Mouse (Mus musculus) hindlimb bud, embryonic 11.5 days (tissue): ENCODE results near the gene Hnrnpll.
"Not testable (repeated sequence)": the region's sequence is repeated elsewhere in the genome, so short reads cannot be mapped to it uniquely, and the experiment has no call there.

Experiments used
- DNase-seq: peaks from one replicate; pipeline ENCODE4 v3.0.0-alpha.2; 2012; ENCODE audit warnings: low read depth, low spot score; ENCODE audit errors: extremely low spot score

The Hnrnpll gene

DNA sequence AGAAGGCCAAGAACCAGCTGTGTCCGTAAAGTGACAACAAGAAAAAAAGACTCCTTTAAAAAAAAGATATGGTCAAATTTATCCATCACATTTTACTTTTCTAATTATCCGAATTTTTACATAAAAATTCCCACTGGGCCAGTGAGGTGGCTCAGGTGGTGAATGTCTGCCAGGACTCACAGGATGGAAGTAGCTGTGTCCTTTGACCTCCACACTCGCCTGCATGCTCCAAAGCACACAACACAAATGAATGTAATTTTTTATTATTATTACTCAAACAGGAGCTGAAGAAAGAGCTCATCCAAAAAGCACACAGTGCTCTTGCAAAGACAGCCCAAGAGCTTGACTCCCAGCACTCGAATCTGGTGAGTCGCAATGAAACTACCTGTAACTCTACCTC lies 2.0 kb downstream of the Hnrnpll start:
- DNase-seq, result no peak

DNA sequence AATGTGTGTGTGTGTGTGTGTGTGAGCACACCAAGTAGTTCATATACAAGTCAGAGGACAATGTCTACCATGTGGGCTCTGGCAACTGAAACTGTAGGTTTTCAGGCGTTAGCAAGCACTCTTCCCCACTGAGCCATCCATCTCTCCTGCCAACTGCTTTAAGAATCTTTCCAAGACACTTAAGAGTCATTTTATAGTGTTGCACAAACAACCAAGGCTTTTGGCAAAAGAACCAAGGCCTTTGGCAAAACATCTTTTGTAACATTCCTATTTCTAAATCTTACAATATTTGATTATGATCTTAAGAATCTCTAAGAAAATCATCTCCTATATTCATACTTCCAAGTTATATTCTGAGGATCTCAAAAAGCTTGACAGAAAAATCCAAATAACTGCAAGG lies 2.4 kb downstream of the Hnrnpll start:
- no peak for DNase-seq

DNA sequence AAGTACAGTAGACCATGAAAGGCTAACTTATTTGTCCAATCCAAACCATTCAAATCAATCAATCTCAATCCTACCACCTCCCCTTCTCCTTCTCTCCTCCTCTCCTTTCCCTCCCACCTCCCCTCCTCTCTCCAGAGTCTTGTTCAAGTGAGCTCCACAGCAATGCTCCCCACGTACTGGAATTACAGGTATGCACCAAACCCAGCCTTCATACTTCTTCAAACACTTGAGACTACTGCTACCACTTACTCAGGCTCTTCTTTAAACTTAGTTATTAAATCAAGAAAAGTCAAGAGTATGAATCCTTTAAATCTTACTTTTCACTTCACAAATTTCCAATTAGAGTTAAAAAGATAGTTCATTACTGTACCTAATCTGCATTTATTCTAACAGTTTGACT lies 3.6 kb downstream of the Hnrnpll start:
- DNase-seq, result no peak

DNA sequence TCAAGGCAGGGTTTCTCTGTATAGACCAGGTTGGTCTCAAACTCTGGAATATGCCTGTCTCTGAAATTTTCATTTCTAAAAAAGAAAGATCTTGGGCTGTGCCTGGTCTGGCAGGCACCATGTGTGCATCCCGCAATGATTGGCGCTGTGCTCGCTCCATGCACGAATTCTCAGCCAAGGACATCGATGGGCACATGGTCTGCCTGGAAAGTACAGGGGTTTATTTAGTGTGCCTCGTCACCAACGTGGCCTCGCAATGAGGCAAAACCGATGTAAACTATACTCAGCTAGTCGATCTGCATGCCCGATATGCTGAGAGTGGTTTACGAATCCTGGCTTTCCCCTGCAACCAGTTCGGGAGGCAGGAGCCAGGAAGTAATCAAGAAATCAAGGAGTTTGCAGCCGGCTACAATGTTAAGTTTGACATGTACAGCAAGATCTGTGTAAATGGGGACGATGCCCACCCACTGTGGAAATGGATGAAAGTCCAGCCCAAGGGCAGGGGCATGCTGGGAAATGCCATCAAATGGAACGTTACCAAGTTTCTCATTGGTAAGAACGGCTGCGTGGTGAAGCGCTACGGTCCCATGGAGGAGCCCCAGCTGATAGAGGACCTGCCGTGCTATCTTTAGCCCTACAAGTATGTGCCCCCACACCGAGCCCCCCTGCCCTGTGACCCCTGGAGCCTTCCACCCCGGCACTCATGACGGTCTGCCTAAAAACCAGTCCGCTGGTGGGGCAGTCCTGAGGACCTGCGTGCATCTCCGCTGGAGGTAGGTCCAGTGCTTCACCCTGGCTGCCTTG lies 8.0 kb downstream of the Hnrnpll start:
- no peak for DNase-seq

DNA sequence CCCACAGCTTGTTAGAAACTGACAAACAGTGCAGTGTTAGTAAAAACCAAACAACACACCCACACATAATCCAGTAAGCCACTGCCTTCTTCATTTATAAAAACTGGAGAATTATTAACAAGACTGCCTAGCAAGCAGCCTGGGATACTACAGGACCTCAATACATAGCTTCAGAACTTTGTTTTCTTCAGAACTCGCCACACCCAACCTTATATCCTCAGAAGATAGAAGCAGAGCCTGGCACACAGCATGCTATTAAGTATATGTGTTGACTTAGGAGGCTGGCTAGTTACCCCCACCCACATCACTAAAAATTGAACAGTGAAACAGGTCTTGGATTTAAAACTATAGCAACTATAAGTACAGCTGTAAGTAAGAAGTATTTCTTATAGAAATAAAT lies 10.5 kb downstream of the Hnrnpll start:
- no peak for DNase-seq

DNA sequence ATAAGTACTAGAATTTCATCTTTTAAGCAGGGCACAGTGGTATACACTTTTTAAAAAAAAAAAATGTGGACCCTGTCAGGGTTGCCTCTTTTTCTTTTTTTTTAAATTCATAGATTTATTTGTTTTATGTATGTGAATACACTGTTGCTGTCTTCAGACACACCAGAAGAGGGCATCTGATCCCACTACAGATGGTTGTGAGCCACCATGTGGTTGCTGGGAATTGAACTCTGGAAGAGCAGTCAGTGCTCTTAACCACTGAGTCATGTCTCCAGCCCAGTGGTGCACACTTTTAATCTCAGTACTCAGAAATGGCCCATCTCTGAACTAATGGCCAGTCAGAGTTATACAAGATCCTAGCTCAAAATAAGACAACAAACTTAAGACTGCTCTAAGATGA lies 12.8 kb downstream of the Hnrnpll start:
- DNase-seq, result not testable (repeated sequence)

DNA sequence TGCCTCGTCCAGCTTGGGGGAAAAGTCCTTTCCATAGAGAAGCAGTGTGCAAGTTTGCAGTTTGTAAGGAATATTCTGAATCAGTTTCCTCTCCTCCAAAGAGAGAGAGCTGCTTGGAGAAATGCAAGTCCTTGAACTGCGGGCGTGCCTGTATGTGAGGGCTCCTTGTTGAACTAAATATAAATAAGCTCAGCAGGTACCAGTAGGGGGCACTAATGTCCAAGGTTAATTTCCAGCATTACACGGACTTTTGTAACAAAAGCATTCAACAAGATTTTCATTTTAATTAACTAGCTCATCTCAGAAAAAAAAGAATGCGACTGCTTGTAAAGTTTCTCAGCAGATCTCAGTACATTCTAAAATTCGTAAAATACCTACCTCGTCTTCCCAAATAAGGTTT lies 13.9 kb downstream of the Hnrnpll start:
- peak; percentile 67 for DNase-seq

DNA sequence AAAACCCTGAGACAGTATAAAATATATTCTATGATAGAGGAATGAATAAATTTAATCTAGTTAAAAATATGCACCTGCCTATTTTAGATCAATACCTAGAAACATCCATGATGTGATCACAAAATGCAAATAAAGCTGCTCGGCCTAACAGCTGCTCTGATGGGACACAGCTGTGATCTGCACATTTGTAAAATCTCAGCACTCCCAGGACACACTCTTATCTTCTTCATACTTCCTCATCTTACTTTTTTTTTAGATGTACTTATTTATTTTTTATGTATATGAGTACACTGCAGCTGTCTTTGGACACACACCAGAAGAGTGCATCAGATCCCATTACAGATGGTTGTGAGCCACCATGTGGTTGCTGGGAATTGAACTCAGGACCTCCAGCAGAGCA lies 20.4 kb downstream of the Hnrnpll start:
- DNase-seq, result no peak

DNA sequence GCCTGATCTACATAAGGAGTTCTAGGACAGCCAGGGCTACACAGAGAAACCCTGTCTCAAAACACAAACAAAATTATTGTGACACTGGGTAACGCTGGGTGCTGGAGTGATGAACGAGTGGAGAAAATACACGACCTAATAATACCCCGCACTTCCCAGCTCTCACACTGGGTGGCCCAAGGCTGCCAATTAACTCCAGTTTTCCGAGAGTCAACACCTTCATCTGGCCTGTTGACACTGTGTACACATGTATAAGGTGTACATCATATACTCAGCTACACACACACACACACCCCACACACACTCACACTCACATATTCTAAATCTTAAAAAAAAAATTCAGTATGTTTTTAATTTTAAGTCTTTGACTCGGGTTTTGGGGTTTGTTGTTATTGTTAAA lies 33.5 kb downstream of the Hnrnpll start:
- no peak for DNase-seq

DNA sequence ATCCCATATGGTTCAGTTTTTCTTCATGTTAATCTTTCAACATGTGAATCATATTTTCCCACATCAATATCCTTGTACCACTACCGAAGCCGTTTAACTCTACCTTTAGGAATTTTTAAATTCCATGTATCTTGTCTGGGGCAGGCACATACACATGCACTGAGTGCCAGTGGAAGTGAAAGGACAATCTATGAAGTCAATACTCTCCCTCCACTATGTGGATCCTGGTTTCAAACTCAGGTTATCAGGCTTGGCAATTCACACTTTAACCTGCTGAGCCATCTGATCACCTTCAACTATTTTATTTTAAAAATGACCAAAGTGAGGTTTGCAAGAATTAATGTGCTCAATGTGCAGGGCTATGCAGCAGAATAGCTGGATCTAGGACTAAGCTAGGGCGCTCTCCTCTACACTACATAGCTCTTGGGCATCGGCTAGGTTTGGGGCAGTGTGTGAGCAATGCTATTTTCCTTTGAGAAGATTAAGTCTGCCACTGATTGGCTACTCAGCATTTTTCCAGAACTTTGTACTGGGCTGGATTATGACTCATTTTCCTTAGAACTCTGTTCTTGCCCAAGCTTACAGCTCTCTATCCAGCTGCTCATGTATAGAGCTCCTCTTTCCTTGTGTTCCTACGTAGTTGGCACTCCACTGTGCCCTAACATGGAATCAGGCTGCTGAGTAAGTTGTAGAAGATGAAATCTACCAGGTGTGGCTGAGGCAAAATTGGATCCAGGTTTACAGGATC lies 35.8 kb downstream of the Hnrnpll start:
- DNase-seq, result no peak

DNA sequence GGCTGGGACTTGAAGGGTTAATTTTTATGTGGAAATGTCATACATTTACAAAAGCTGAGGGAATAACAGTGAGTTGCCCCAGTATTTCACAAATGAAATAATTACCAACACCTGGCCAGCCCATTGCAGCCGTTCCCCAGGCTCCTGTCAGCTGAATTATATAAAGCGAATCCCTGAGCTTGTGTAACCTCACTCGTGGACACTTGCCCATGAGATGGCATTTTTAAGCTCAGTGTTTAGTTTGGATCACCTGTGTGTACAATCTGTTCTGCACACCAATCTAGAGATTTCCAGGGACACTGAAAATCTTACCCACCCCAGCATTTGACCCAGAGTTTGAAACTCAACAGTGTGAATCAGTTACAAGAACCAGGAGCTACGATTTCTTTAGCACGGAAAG lies 40.0 kb downstream of the Hnrnpll start:
- DNase-seq, result no peak

DNA sequence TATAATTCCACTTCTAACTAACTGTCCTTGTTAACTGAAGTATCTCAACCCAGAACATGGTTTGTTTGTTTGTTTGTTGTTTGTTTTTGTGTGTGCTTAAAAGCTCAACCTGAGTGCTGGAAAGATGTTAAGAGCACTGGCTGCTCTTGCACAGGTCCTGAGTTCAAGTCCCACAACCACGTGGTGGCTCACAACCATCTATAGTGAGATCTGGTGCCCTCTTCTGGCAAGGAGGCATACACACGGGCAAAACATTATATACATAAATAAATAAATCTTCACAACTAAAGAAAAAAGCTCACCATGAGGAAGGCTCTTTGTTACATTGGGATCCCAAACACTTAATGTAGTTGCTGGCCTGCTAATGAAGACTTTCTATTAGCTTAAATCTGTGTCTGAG lies 41.6 kb downstream of the Hnrnpll start:
- no peak for DNase-seq

DNA sequence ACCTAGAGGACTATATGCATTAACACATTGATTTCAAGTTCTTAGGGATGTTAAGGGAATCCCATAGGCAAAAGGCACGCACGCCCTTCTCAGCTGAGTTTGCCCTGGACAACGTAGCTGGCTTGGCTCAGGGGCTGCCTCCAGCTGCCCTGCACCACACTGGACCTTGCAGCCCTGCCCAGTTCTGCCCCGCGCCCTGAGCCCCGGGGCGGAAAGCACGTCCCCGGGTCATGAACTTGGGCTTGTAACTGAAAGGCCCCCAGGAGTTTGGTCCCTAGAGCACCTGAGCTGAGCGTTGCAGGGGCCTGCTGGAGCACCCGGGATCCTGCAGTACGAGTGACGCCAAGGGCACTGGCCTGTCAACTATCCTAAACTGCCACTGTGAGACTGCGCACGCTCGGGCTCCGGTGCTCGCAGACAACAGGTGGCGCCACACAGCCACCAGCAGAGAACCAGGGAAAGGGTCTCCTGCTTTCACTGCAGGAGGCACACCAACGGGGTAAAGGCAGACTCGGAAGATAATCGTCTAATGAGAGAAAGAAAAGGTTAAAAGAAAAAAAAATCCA lies 43.1 kb downstream of the Hnrnpll start:
- no peak for DNase-seq

DNA sequence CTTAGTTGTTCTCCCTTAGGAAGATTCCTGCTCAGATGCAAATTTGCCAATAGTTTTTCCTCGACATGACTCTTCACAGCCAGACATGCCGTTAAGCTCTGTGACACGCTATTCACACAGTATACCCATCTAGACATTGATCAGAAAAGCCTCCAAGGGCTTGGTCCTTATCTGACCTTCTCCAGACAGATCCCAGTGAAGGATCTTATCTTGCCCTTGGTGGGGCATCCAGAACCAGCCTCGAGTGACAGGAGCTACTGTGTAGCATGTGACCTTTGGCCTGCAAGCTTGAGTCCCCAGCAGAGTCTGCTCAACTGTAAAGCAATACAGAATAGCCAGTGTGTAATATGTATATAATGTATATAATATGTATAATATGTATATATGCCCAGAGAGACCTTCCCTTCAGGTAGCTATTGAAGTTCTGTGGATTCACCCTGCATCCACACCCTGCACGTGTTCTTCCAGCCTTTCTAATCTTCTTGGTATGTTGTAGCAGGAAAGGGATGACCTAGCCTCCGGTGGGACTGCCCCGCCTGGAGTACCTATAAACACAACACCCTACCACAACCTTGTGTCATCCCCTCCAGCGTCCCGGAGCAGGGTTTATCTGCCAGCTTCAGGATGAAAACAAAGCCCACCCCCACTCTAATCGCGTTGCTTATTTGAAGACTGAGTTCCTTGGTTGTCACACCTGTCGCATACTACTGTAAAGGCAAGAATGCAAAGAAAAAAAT lies 43.7 kb downstream of the Hnrnpll start:
- no peak for DNase-seq

DNA sequence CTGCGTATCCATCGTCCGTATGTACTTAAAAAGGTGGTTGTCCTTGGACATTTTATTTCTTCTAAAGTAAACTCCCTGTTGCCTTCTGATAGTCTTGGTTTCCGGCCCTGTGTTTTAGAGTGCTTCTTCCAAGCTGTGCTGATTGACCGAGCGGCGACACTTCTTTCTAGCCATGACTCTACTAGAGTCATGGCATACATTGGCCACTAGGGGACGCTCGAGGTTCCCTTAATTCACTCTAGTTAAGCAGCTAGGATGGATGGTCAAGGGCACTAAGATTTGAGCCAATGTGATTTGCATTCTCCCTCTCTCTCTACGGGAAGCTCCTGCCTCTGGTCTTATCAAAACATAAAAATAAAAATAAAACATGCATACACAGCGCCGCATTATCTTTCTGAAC lies 44.7 kb downstream of the Hnrnpll start:
- DNase-seq, result peak; percentile 22

DNA sequence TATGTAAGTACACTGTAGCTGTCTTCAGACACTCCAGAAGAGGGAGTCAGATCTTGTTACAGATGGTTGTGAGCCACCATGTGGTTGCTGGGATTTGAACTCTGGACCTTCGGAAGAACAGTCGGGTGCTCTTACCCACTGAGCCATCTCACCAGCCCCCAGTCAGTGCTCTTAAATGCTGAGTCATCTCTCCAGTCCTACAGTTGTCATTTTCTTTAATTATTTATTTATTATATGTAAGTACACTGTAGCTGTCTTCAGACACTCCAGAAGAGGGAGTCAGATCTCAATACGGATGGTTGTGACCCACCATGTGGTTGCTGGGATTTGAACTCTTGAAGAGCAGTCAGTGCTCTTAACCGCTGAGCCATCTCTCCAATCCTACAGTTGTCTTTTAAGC lies 45.7 kb downstream of the Hnrnpll start:
- not testable (repeated sequence) for DNase-seq

DNA sequence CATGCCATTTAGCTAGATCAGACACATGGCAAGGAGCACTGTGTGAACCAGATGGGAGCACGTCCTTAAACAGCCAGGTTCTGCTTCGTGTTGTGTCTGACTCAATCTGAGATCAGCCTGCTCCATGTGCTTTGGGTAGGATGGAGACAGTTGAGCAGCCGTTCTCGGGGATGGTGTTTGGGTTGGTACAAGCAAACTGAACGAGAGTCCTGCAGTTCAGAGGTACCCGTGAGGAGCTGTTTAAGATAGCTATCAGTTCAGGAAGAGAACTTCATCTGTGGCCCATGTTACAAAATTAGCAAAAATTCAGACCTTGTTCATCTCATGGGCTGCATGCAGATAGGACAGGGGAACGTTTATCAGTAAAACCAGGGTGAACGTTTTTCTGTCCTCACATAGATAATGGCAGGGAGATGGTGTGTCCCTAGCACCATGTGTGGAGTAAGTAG lies 47.7 kb downstream of the Hnrnpll start:
- DNase-seq, result no peak

DNA sequence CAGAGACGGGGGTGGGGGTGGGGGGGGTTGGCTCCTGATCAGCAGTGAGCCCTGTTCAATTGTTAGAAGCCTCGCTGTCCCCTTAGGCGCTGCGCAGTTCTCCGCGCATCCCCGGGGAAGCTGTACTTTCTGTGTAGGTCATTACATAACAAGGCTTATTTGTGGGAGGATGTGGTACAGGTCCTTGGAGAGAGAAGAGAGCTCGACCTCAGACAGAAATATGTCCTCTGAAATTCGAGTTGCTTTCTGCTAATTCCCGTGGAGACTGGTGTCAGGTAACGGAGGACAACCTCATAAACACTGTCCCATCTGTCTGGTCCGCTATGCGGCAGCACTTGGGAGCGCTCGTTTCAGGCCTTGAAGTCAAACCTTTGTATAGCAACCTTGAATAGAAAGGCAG lies 52.2 kb downstream of the Hnrnpll start:
- DNase-seq, result no peak

DNA sequence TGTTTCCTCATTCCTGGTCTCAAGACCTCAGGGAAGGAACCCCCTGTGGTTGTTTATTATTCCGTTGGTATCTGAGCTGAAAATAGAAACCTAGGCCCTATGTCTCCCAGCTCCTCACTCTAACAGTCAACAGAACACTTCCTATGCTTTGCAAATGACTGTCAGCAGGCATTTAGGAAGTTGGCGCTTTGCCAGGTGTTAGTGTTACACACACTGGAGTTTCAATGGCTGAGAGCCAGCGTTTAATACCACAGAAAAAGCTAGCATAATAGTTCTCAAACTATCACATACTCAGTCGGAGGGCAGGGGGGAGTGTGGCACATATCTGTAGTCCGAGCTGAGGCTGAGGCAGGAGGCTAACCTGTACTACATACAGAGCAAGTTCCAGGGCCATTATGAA lies 53.3 kb downstream of the Hnrnpll start:
- no peak for DNase-seq

DNA sequence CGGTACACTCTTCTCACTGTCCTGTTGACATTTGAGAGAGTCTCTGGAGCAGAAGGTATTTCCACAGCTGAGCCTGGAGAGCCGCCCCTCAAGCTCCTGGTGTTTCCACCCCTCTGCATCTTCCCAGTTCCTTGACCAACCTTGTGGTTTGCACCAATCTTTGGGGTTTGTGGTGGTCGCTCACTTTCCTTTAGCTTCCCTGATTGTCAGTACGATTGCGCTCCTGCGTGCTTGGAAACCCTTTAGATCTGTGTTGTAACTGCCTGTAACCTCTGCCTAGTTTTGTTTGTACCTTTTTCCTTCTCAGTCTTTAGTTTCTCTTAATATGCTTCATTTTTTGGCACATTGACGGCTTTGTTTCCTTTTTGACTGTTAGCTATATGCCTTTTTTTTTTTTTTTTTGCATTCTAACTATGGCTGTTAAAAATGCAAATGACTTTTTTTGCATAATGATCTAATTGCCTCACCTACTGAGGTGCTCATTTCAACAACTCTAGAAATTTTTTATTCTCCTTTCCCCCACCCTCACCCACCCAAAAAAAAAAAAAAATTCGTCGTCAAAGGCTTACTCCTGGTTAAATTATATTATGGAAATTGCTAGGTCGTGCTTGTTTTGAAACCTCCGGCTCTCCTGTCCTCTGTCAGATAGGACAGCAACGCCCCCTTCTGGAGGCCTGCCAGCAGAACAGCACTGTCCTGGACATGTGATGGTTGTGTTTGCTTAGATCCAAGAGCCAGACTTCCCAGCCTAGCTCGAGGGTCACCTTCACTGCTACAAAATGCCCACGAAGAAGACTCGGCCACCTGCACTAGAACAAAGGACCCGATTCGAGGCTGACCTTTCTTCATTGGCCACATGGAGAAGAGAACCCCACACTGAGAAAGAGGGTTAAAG lies 57.5 kb downstream of the Hnrnpll start:
- no peak for DNase-seq
